Comparison of ENCODE assay signal across 15 mouse cellular contexts in genomic region chr8:107886516-107887253, GRCm38 (mm10). TPM values are rescaled to one million over a fixed set of nuclear protein-coding genes. Genes with fewer than 3 reads are reported as not detected.
DNase-seq lines count a peak whose midpoint lies in the region; ATAC-seq lines count a peak whose summit lies in the region.
"Had no signal": no experiment of that assay in that cellular context is flagged by ENCODE, and none has a peak within 500 bp of the region (broad histone marks: within the 10 kb centered on the region; RNA-seq: fewer than 3 reads in every experiment).

No protein-coding gene starts in this region.

- H3K4me1 ChIP-seq in intestine, embryonic 14.5 days (replicated peaks; ENCODE audit: control insufficient read depth, insufficient read depth, low read length), result peaks cover 14% of the 10 kb centered on the region; the same call in 1 of the 2 replicates
- H3K4me1 ChIP-seq in intestine, embryonic 15.5 days (replicated peaks), result 0 out of 2 replicates have a peak, but pooled peaks cover 7% of the 10 kb centered on the region
- H3K4me1 ChIP-seq in embryonic facial prominence, embryonic 13.5 days, result peaks cover 36% of the 10 kb centered on the region
- peaks cover 34% of the 10 kb centered on the region; the same call in 1 of the 2 replicates for H3K4me1 ChIP-seq in limb, embryonic 15.5 days
- peaks cover 25% of the 10 kb centered on the region for H3K4me1 ChIP-seq in midbrain, embryonic 15.5 days

- no peaks in the 10 kb centered on the region for H3K27me3 ChIP-seq in intestine, embryonic 14.5 days (replicated peaks; ENCODE audit: control insufficient read depth, insufficient read depth, low read length)
- no peaks in the 10 kb centered on the region for H3K27me3 ChIP-seq in intestine, embryonic 15.5 days (replicated peaks)
- H3K27me3 ChIP-seq in embryonic facial prominence, embryonic 13.5 days, result no peaks in the 10 kb centered on the region; the same call in 1 of the 2 replicates
- H3K27me3 ChIP-seq in limb, embryonic 15.5 days, result peaks cover 2% of the 10 kb centered on the region; the same call in 1 of the 2 replicates
- H3K27me3 ChIP-seq in midbrain, embryonic 15.5 days (replicated peaks), result no peaks in the 10 kb centered on the region
- H3K27me3 ChIP-seq: midbrain, embryonic 13.5 days had no signal

- ATAC-seq in intestine, embryonic 14.5 days (replicated peaks; ENCODE audit: low FRiP score, low TSS enrichment, low read depth), result no peak
- ATAC-seq in intestine, embryonic 15.5 days, result no peak
- no peak for ATAC-seq in embryonic facial prominence, embryonic 13.5 days (ENCODE audit: insufficient number of reproducible peaks, insufficient read depth, low FRiP score, low TSS enrichment, low read depth)
- no peak for ATAC-seq in limb, embryonic 15.5 days (ENCODE audit: insufficient number of reproducible peaks, low FRiP score, low TSS enrichment, low read depth)
- no peak for ATAC-seq in midbrain, embryonic 15.5 days (replicated peaks)
- ATAC-seq: inflammation-experienced regulatory T-cells, adult 6 months; midbrain, embryonic 13.5 days had no signal

- H3K4me2 ChIP-seq in intestine, embryonic 14.5 days (ENCODE audit: low read length), result no peak overlapping the region; the same call in 1 of the 2 replicates
- no peak overlapping the region for H3K4me2 ChIP-seq in intestine, embryonic 15.5 days (replicated peaks)
- peak overlapping the region; percentile 48 for H3K4me2 ChIP-seq in embryonic facial prominence, embryonic 13.5 days
- peak overlapping the region; percentile 40 for H3K4me2 ChIP-seq in limb, embryonic 15.5 days
- H3K4me2 ChIP-seq in midbrain, embryonic 15.5 days, result no peak overlapping the region
- H3K4me2 ChIP-seq: midbrain, embryonic 13.5 days had no signal

- no peaks in the 10 kb centered on the region for H3K9me3 ChIP-seq in intestine, embryonic 14.5 days (ENCODE audit: control insufficient read depth, low read length)
- H3K9me3 ChIP-seq in intestine, embryonic 15.5 days, result no peaks in the 10 kb centered on the region
- H3K9me3 ChIP-seq in embryonic facial prominence, embryonic 13.5 days, result no peaks in the 10 kb centered on the region
- H3K9me3 ChIP-seq in limb, embryonic 15.5 days, result no peaks in the 10 kb centered on the region
- H3K9me3 ChIP-seq in midbrain, embryonic 15.5 days, result no peaks in the 10 kb centered on the region
- H3K9me3 ChIP-seq: midbrain, embryonic 13.5 days had no signal

- no peaks in the 10 kb centered on the region for H3K36me3 ChIP-seq in intestine, embryonic 14.5 days (ENCODE audit: control insufficient read depth, insufficient read depth, low read length)
- H3K36me3 ChIP-seq in intestine, embryonic 15.5 days, result no peaks in the 10 kb centered on the region
- H3K36me3 ChIP-seq in embryonic facial prominence, embryonic 13.5 days, result no peaks in the 10 kb centered on the region
- no peaks in the 10 kb centered on the region for H3K36me3 ChIP-seq in limb, embryonic 15.5 days
- H3K36me3 ChIP-seq in midbrain, embryonic 15.5 days (replicated peaks), result no peaks in the 10 kb centered on the region
- H3K36me3 ChIP-seq: midbrain, embryonic 13.5 days had no signal

- WGBS in intestine, embryonic 14.5 days, result 72% methylated on average over 19 of the region's 19 CpGs
- 72% methylated on average over 19 of the region's 19 CpGs for WGBS in intestine, embryonic 15.5 days
- 54% methylated on average over 19 of the region's 19 CpGs for WGBS in embryonic facial prominence, embryonic 13.5 days
- WGBS in limb, embryonic 15.5 days, result 55% methylated on average over 19 of the region's 19 CpGs
- WGBS in midbrain, embryonic 15.5 days, result 84% methylated on average over 19 of the region's 19 CpGs

- peak overlapping the region; percentile 58; the same call in 1 of the 2 replicates for H3K27ac ChIP-seq in intestine, embryonic 14.5 days (ENCODE audit: low read depth)
- no peak overlapping the region for H3K27ac ChIP-seq in intestine, embryonic 15.5 days
- H3K27ac ChIP-seq in embryonic facial prominence, embryonic 13.5 days, result peak overlapping the region; percentile 30; the same call in 1 of the 2 replicates
- peak overlapping the region; percentile 61 for H3K27ac ChIP-seq in limb, embryonic 15.5 days
- H3K27ac ChIP-seq in midbrain, embryonic 15.5 days, result no peak overlapping the region; the same call in 1 of the 2 replicates
- H3K27ac ChIP-seq: kidney, postnatal 0 days; macrophage had no signal

- DNase-seq in intestine, embryonic 14.5 days (ENCODE audit: low spot score), result no peak
- peak; percentile 21 for DNase-seq in testis, postnatal 14 days (ENCODE audit: low spot score)
- DNase-seq in testis, postnatal 10 days (ENCODE audit: low spot score), result no peak
- DNase-seq in kidney, adult 9 months, result no peak
- DNase-seq: adrenal gland, adult 2 months; retina, postnatal 1 day; thymus, postnatal 4 days had no signal

- no peak overlapping the region for H3K4me3 ChIP-seq in intestine, embryonic 14.5 days (ENCODE audit: low read depth, low read length)
- H3K4me3 ChIP-seq in intestine, embryonic 15.5 days (replicated peaks), result no peak overlapping the region
- no peak overlapping the region for H3K4me3 ChIP-seq in embryonic facial prominence, embryonic 13.5 days
- H3K4me3 ChIP-seq in limb, embryonic 15.5 days, result no peak overlapping the region
- H3K4me3 ChIP-seq in midbrain, embryonic 15.5 days, result no peak overlapping the region
- H3K4me3 ChIP-seq: midbrain, embryonic 13.5 days had no signal

- no peak overlapping the region for H3K9ac ChIP-seq in intestine, embryonic 14.5 days (ENCODE audit: low read length)
- no peak overlapping the region for H3K9ac ChIP-seq in intestine, embryonic 15.5 days
- H3K9ac ChIP-seq in embryonic facial prominence, embryonic 13.5 days, result no peak overlapping the region
- no peak overlapping the region for H3K9ac ChIP-seq in limb, embryonic 15.5 days
- no peak overlapping the region for H3K9ac ChIP-seq in midbrain, embryonic 15.5 days
- H3K9ac ChIP-seq: midbrain, embryonic 13.5 days had no signal

RNA-seq across cellular contexts. Expression of gene Zfhx3, which starts 55.8 kb away (rescaled TPM):
- 15.7 and 16.4 TPM in 2 replicates for polyA plus RNA-seq in intestine, embryonic 14.5 days (2014; fragmentation: Nextera tagmentation; extraction: Ambion mirVana)
- 9.7 and 11.5 TPM in 2 replicates for polyA plus RNA-seq in intestine, embryonic 15.5 days (2015; fragmentation: Nextera tagmentation; extraction: Ambion mirVana)
- polyA plus RNA-seq in embryonic facial prominence, embryonic 13.5 days (2015; fragmentation: Nextera tagmentation; extraction: Ambion mirVana), result 29.9 and 31.2 TPM in 2 replicates
- 14.9 and 19.3 TPM in 2 replicates for polyA plus RNA-seq in limb, embryonic 15.5 days (2015; fragmentation: Nextera tagmentation; extraction: Ambion mirVana)
- 59.0 and 60.2 TPM in 2 replicates for polyA plus RNA-seq in midbrain, embryonic 15.5 days (2015; fragmentation: Nextera tagmentation; extraction: Ambion mirVana)

Comparison
In these comparisons a context has a peak if more than half of its experiments do, and no peak if none do; other contexts are left out.
1. H3K27ac ChIP-seq: peak in intestine, embryonic 14.5 days (single experiment), embryonic facial prominence, embryonic 13.5 days (single experiment) and limb, embryonic 15.5 days (single experiment); none in intestine, embryonic 15.5 days (single experiment) and midbrain, embryonic 15.5 days (single experiment).
2. H3K4me2 ChIP-seq: peak in embryonic facial prominence, embryonic 13.5 days (single experiment) and limb, embryonic 15.5 days (single experiment); none in intestine, embryonic 14.5 days (single experiment), intestine, embryonic 15.5 days (single experiment) and midbrain, embryonic 15.5 days (single experiment).